Mouse (Mus musculus) megakaryocyte, embryonic 14.5 days (primary cell): ENCODE results near the gene Agrn.

ENCODE experiments used
- FLI1 ChIP-seq: IDR thresholded peaks from 2 replicates; pipeline ENCODE4 v1.6.1; 2012; ENCODE audit warnings: low read length, inconsistent platforms, mixed read lengths
- GATA1 ChIP-seq: IDR thresholded peaks from 3 replicates; pipeline ENCODE4 v1.6.1; 2012; ENCODE audit warnings: mixed read lengths, low read length, inconsistent platforms, borderline replicate concordance

DNA sequence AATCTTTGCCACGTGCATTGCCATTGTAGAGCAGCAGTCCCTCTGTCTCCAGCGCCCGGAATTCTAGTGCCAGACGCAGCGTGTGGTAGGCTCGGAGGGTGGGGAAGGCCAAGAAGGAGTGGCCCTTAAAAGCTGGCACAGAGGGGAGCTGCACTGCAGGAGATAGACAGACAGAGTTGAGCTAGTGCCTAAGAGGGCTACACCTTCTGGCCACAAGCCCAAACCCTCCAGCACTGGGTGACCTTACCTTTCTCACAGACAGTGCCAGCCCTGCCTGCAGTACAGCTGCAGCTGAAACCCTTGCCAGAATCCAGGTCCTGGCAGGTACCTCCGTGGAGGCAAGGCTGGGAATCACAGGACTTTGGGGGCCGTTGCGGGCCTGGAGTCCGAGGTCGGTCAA, 25.5 kb downstream of the Agrn start:
- TF ChIP-seq GATA1 = no peak
- no peak for TF ChIP-seq FLI1
